Mouse (Mus musculus): Measurements from ENCODE around the gene Cdk13. TPM values are rescaled to one million over a fixed set of nuclear protein-coding genes. Genes with fewer than 3 reads are reported as not detected.

The Cdk13 gene
- polyA plus RNA-seq, 1 experiment from 2014 or later: 27.9 TPM

GRCm38 (mm10) chr13:17805614-17805975, 698 bp upstream of the Cdk13 start:
- Histone ChIP-seq H3K27ac (ENCODE audit: low read depth, low read length) (peak overlapping the region; percentile 97), H3K36me3 (ENCODE audit: control insufficient read depth, insufficient read depth, low read length) (0 out of 2 replicates have a peak, but pooled peaks cover 2% of the 10 kb centered on the region), H3K4me1 (ENCODE audit: control insufficient read depth, insufficient read depth, low read length) (0 out of 2 replicates have a peak, but pooled peaks cover 8% of the 10 kb centered on the region), H3K4me2 (replicated peaks; ENCODE audit: low read depth, low read length) (peak overlapping the region; percentile 57), H3K27me3 (ENCODE audit: control insufficient read depth, insufficient read depth, low read length) (no peaks in the 10 kb centered on the region), H3K9ac (ENCODE audit: low read depth, low read length) (peak overlapping the region; percentile 97), H3K4me3 (ENCODE audit: low read length) (peak overlapping the region; percentile 77), H3K9me3 (ENCODE audit: control insufficient read depth, low read length) (no peaks in the 10 kb centered on the region)
- under 1% methylated on average over 14 of the region's 14 CpGs for WGBS
- no peak for ATAC-seq (ENCODE audit: low FRiP score, low TSS enrichment)

- 0 out of 2 replicates have a peak, but pooled peaks cover 4% of the 10 kb centered on the region for H3K36me3 ChIP-seq (ENCODE audit: control insufficient read depth, insufficient read depth, low read length)
- no peaks in the 10 kb centered on the region for H3K9me3 ChIP-seq (ENCODE audit: control insufficient read depth, low read length)
- peak overlapping the region; percentile 97 for H3K27ac ChIP-seq (ENCODE audit: low read depth, low read length)
- H3K9ac ChIP-seq (ENCODE audit: low read depth, low read length): peak overlapping the region; percentile 97
- 0 out of 2 replicates have a peak, but pooled peaks cover 8% of the 10 kb centered on the region for H3K4me1 ChIP-seq (ENCODE audit: control insufficient read depth, insufficient read depth, low read length)
- peak overlapping the region; percentile 82 for H3K4me2 ChIP-seq (replicated peaks; ENCODE audit: low read depth, low read length)
- ATAC-seq (ENCODE audit: low FRiP score, low TSS enrichment): peak; percentile 40
- peak overlapping the region; percentile 77 for H3K4me3 ChIP-seq (ENCODE audit: low read length)
- WGBS: 0% methylated on average over 72 of the region's 105 CpGs
- H3K27me3 ChIP-seq (ENCODE audit: control insufficient read depth, insufficient read depth, low read length): no peaks in the 10 kb centered on the region
Observed at GRCm38 (mm10) chr13:17804058-17804841, 647 bp downstream of the Cdk13 start.

- peak overlapping the region; percentile 77 for H3K4me3 ChIP-seq (ENCODE audit: low read length)
- 0 out of 2 replicates have a peak, but pooled peaks cover 4% of the 10 kb centered on the region for H3K36me3 ChIP-seq (ENCODE audit: control insufficient read depth, insufficient read depth, low read length)
- 0 out of 2 replicates have a peak, but pooled peaks cover 8% of the 10 kb centered on the region for H3K4me1 ChIP-seq (ENCODE audit: control insufficient read depth, insufficient read depth, low read length)
- WGBS: under 1% methylated on average over 80 of the region's 85 CpGs
- H3K9ac ChIP-seq (ENCODE audit: low read depth, low read length): peak overlapping the region; percentile 97
- no peaks in the 10 kb centered on the region for H3K9me3 ChIP-seq (ENCODE audit: control insufficient read depth, low read length)
- peak overlapping the region; percentile 97 for H3K27ac ChIP-seq (ENCODE audit: low read depth, low read length)
- peak overlapping the region; percentile 82 for H3K4me2 ChIP-seq (replicated peaks; ENCODE audit: low read depth, low read length)
- H3K27me3 ChIP-seq (ENCODE audit: control insufficient read depth, insufficient read depth, low read length): no peaks in the 10 kb centered on the region
- ATAC-seq (ENCODE audit: low FRiP score, low TSS enrichment): peak; percentile 37
Observed at GRCm38 (mm10) chr13:17803331-17804057, 1.4 kb downstream of the Cdk13 start.

- Histone ChIP-seq H3K4me1 (ENCODE audit: control insufficient read depth, insufficient read depth, low read length) (0 out of 2 replicates have a peak, but pooled peaks cover 8% of the 10 kb centered on the region), H3K9ac (ENCODE audit: low read depth, low read length) (peak overlapping the region; percentile 97), H3K4me3 (ENCODE audit: low read length) (peak overlapping the region; percentile 77), H3K27ac (ENCODE audit: low read depth, low read length) (peak overlapping the region; percentile 97; the same call in 1 of the 2 replicates), H3K27me3 (ENCODE audit: control insufficient read depth, insufficient read depth, low read length) (no peaks in the 10 kb centered on the region), H3K36me3 (ENCODE audit: control insufficient read depth, insufficient read depth, low read length) (0 out of 2 replicates have a peak, but pooled peaks cover 4% of the 10 kb centered on the region), H3K4me2 (replicated peaks; ENCODE audit: low read depth, low read length) (peak overlapping the region; percentile 82), H3K9me3 (ENCODE audit: control insufficient read depth, low read length) (no peaks in the 10 kb centered on the region)
- WGBS: 4% methylated on average over 3 of the region's 3 CpGs
- ATAC-seq (ENCODE audit: low FRiP score, low TSS enrichment): no peak
Observed at GRCm38 (mm10) chr13:17802880-17803279, 2.0 kb downstream of the Cdk13 start.

- Histone ChIP-seq H3K4me3 (ENCODE audit: low read length) (no peak overlapping the region), H3K27me3 (ENCODE audit: control insufficient read depth, insufficient read depth, low read length) (no peaks in the 10 kb centered on the region), H3K36me3 (ENCODE audit: control insufficient read depth, insufficient read depth, low read length) (peaks cover 7% of the 10 kb centered on the region; the same call in 1 of the 2 replicates), H3K9me3 (ENCODE audit: control insufficient read depth, low read length) (no peaks in the 10 kb centered on the region), H3K9ac (ENCODE audit: low read depth, low read length) (no peak overlapping the region), H3K4me1 (ENCODE audit: control insufficient read depth, insufficient read depth, low read length) (0 out of 2 replicates have a peak, but pooled peaks cover 8% of the 10 kb centered on the region), H3K4me2 (replicated peaks; ENCODE audit: low read depth, low read length) (no peak overlapping the region), H3K27ac (ENCODE audit: low read depth, low read length) (no peak overlapping the region)
- ATAC-seq (ENCODE audit: low FRiP score, low TSS enrichment): no peak
- 90% methylated on average over 2 of the region's 2 CpGs for WGBS
Observed at GRCm38 (mm10) chr13:17799735-17800134, 5.2 kb downstream of the Cdk13 start.

GRCm38 (mm10) chr13:17795757-17796456, 9.0 kb downstream of the Cdk13 start:
- no peak for ATAC-seq (ENCODE audit: low FRiP score, low TSS enrichment)
- H3K36me3 ChIP-seq (ENCODE audit: control insufficient read depth, insufficient read depth, low read length): peaks cover 9% of the 10 kb centered on the region; the same call in 1 of the 2 replicates
- H3K9me3 ChIP-seq (ENCODE audit: control insufficient read depth, low read length): no peaks in the 10 kb centered on the region
- H3K4me3 ChIP-seq (ENCODE audit: low read length): no peak overlapping the region
- H3K27me3 ChIP-seq (ENCODE audit: control insufficient read depth, insufficient read depth, low read length): no peaks in the 10 kb centered on the region
- H3K4me1 ChIP-seq (ENCODE audit: control insufficient read depth, insufficient read depth, low read length): no peaks in the 10 kb centered on the region
- H3K9ac ChIP-seq (ENCODE audit: low read depth, low read length): no peak overlapping the region
- H3K27ac ChIP-seq (ENCODE audit: low read depth, low read length): no peak overlapping the region
- 82% methylated on average over 3 of the region's 3 CpGs for WGBS
- no peak overlapping the region for H3K4me2 ChIP-seq (replicated peaks; ENCODE audit: low read depth, low read length)

- no peak overlapping the region for H3K9ac ChIP-seq (ENCODE audit: low read depth, low read length)
- ATAC-seq (ENCODE audit: low FRiP score, low TSS enrichment): no peak
- H3K9me3 ChIP-seq (ENCODE audit: control insufficient read depth, low read length): no peaks in the 10 kb centered on the region
- no peaks in the 10 kb centered on the region for H3K4me1 ChIP-seq (ENCODE audit: control insufficient read depth, insufficient read depth, low read length)
- H3K36me3 ChIP-seq (ENCODE audit: control insufficient read depth, insufficient read depth, low read length): no peaks in the 10 kb centered on the region
- WGBS: 97% methylated on average over 5 of the region's 5 CpGs
- no peak overlapping the region for H3K4me2 ChIP-seq (replicated peaks; ENCODE audit: low read depth, low read length)
- H3K27me3 ChIP-seq (ENCODE audit: control insufficient read depth, insufficient read depth, low read length): no peaks in the 10 kb centered on the region
- no peak overlapping the region for H3K4me3 ChIP-seq (ENCODE audit: low read length)
- H3K27ac ChIP-seq (ENCODE audit: low read depth, low read length): no peak overlapping the region
Observed at GRCm38 (mm10) chr13:17783643-17784042, 21.3 kb downstream of the Cdk13 start.

GRCm38 (mm10) chr13:17779923-17780322, 25.0 kb downstream of the Cdk13 start:
- WGBS: 49% methylated on average over 2 of the region's 2 CpGs
- H3K9ac ChIP-seq (ENCODE audit: low read depth, low read length): no peak overlapping the region

More at GRCm38 (mm10) chr13:17779923-17780322, 25.0 kb downstream of the Cdk13 start:
- no peak overlapping the region for H3K27ac ChIP-seq (ENCODE audit: low read depth, low read length)
- no peak for ATAC-seq (ENCODE audit: low FRiP score, low TSS enrichment)
- no peaks in the 10 kb centered on the region; the same call in 1 of the 2 replicates for H3K9me3 ChIP-seq (ENCODE audit: control insufficient read depth, low read length)
- no peaks in the 10 kb centered on the region for H3K36me3 ChIP-seq (ENCODE audit: control insufficient read depth, insufficient read depth, low read length)
- H3K4me3 ChIP-seq (ENCODE audit: low read length): no peak overlapping the region
- H3K27me3 ChIP-seq (ENCODE audit: control insufficient read depth, insufficient read depth, low read length): no peaks in the 10 kb centered on the region
- no peaks in the 10 kb centered on the region for H3K4me1 ChIP-seq (ENCODE audit: control insufficient read depth, insufficient read depth, low read length)
- no peak overlapping the region for H3K4me2 ChIP-seq (replicated peaks; ENCODE audit: low read depth, low read length)

Data from kidney, embryonic 14.5 days (tissue).